8 mouse cellular contexts compared by ENCODE assay signal in genomic region chr1:69656929-69657328, GRCm38 (mm10). TPM values are rescaled to one million over a fixed set of nuclear protein-coding genes. Genes with fewer than 3 reads are reported as not detected.
A peak's percentile ranks its signal among the peaks of the same experiment; 100 is the strongest.
DNase-seq lines count a peak whose midpoint lies in the region; ATAC-seq lines count a peak whose summit lies in the region.

No protein-coding gene starts in this region.

- H3K9ac ChIP-seq in heart, embryonic 12.5 days: no peak overlapping the region
- no peak overlapping the region for H3K9ac ChIP-seq in intestine, embryonic 15.5 days

- no peak overlapping the region for H3K4me3 ChIP-seq in heart, embryonic 12.5 days
- no peak overlapping the region for H3K4me3 ChIP-seq in intestine, embryonic 15.5 days (replicated peaks)

- H3K36me3 ChIP-seq in heart, embryonic 12.5 days: no peaks in the 10 kb centered on the region
- no peaks in the 10 kb centered on the region for H3K36me3 ChIP-seq in intestine, embryonic 15.5 days

- H3K9me3 ChIP-seq in heart, embryonic 12.5 days (replicated peaks): no peaks in the 10 kb centered on the region
- no peaks in the 10 kb centered on the region for H3K9me3 ChIP-seq in intestine, embryonic 15.5 days

- H3K27ac ChIP-seq in heart, embryonic 12.5 days (ENCODE audit: poor library complexity, severe bottlenecking): no peak overlapping the region
- no peak overlapping the region for H3K27ac ChIP-seq in intestine, embryonic 15.5 days

- WGBS in heart, embryonic 12.5 days: 26% methylated on average over 16 of the region's 16 CpGs
- WGBS in intestine, embryonic 15.5 days: 35% methylated on average over 16 of the region's 16 CpGs

- ATAC-seq in heart, embryonic 12.5 days (ENCODE audit: insufficient number of reproducible peaks, low FRiP score): no peak
- ATAC-seq in intestine, embryonic 15.5 days: 0 out of 2 replicates have a peak, but pooled peaks have one; percentile 15
- no peak for ATAC-seq in monocyte, adult 5-6 weeks (replicated peaks; ENCODE audit: insufficient number of reproducible peaks, low FRiP score, low TSS enrichment, poor library complexity, severe bottlenecking)

- DNase-seq in heart, postnatal 25 days (ENCODE audit: low spot score): no peak
- DNase-seq in embryo, embryonic 10 days (ENCODE audit: low spot score): peak; percentile 44
- DNase-seq in naive thymus-derived CD4-positive, alpha-beta T cell, adult 2 months (ENCODE audit: low read depth): peak; percentile 46
- DNase-seq in urinary bladder, postnatal 14 days (ENCODE audit: low spot score): no peak
- no peak for DNase-seq in urinary bladder, adult 2 months (ENCODE audit: low spot score)

- H3K4me2 ChIP-seq in heart, embryonic 12.5 days: peak overlapping the region; percentile 39
- H3K4me2 ChIP-seq in intestine, embryonic 15.5 days (replicated peaks): no peak overlapping the region

- no peaks in the 10 kb centered on the region for H3K27me3 ChIP-seq in heart, embryonic 12.5 days (replicated peaks)
- no peaks in the 10 kb centered on the region for H3K27me3 ChIP-seq in intestine, embryonic 15.5 days (replicated peaks)

- intact Hi-C loops in heart, postnatal 25 days (cut with DNase I): no loop called here

- H3K4me1 ChIP-seq in heart, embryonic 12.5 days (replicated peaks): peaks cover 22% of the 10 kb centered on the region
- H3K4me1 ChIP-seq in intestine, embryonic 15.5 days (replicated peaks): 0 out of 2 replicates have a peak, but pooled peaks cover 3% of the 10 kb centered on the region

RNA-seq across cellular contexts. Expression of gene Ikzf2, which starts 30.1 kb away (rescaled TPM):
- 2.6 and 2.9 TPM in 2 replicates for polyA plus RNA-seq in heart, embryonic 12.5 days (2016; fragmentation: Nextera tagmentation; extraction: Ambion mirVana)
- total RNA-seq in heart, postnatal 25 days (2021): 1 to 10 TPM; 5.2 to 7.2 TPM
- polyA plus RNA-seq in intestine, embryonic 15.5 days (2015; fragmentation: Nextera tagmentation; extraction: Ambion mirVana): 2.2 and 2.5 TPM in 2 replicates
- 12.9 and 14.0 TPM in 2 replicates for polyA plus RNA-seq in urinary bladder, adult 2 months (2012; rRNA removed)
- total RNA-seq in monocyte, adult 5-6 weeks (2017): 11.0 to 23.6 TPM (median 21.4 TPM) in 3 replicates

Comparison
In these comparisons a context has a peak if more than half of its experiments do, and no peak if none do; other contexts are left out.
1. DNase-seq: peak in embryo, embryonic 10 days (single experiment) and naive thymus-derived CD4-positive, alpha-beta T cell, adult 2 months (single experiment); none in heart, postnatal 25 days (single experiment), urinary bladder, postnatal 14 days (single experiment) and urinary bladder, adult 2 months (single experiment).